Mouse (Mus musculus): ENCODE measurements around the gene Sdha.

The Sdha gene

DNA sequence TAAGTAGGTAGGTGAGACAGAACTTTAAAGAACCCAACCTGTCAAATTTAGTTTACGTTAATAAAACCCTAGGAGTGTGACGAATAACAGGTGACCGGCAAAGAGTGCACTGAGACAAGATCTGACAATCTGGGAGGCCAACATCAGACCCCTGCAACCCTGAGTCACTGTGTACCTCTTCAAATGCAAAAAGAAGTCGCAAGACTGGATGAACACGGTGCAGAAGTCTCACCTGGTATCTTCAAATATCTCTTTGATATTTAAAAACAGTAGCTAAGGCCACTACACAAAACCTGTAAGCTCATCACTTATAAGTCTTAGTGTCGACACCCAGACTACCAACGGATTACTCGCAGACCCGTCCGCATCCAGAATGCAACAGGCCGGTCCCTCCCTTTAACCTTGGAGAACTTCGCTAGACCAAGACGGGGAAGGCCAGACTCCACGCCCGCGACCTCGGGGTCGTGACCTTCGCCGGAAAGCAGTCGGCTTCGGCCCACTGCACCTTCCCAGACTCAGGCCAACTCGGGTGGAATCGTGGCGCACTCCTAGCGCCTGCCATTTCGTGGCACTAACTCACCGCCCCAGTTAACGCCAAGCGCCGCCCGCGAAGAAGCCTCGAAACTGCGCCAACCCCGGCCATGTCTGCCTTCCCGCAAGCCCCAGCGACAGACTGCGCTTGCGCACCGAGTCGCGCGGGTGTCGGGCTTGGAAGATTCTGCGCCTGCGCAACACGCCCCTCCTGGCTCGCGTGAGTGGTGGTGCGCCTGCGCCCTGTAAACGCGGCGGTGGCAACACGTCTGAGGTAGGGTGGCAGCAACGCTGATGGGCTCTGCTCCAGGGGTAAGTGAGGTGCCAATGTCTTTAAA is at the start of gene Sdha, which contains the start of gene Ccdc127:
Gene Sdha (minus strand): TSS at position 715 of the 869 bp plus-strand sequence.
Gene Ccdc127 (plus strand): TSS at position 744 of the 869 bp plus-strand sequence.
- DNase-seq (ENCODE audit: extremely low spot score, low spot score), result peak; percentile 99

DNA sequence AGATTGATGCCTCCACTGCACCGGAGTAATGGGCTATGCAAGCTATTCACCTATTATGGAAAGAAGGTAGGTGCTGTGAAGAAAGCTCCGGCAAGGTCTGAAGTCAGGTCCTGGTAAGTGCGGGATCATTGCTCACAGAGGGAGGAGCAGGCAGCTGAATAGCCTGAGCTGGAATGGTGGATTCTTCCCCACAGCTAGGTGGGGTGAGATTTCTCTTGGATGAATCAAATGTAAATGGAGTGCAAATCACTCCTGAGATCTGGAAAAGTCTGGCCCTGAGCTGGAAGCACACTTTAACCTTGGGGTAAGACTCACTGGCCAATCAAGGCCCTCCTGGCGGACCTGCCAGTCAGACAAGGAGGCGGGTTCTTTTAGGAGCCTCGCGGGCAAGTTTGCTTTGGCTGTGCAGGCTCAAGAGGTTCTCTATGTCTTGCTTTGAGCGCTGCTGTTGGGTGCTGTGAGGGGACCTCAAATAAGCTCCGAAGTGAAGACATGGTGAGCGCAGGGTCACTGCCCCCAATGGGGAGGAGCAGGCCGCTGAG is 49.3 kb upstream of the Sdha start, which contains the start of gene Ftl1-ps1:
Gene Ftl1-ps1 (plus strand): TSS at position 397 of the 542 bp plus-strand sequence.
- peak; percentile 28 for DNase-seq (ENCODE audit: extremely low spot score, low spot score)

DNA sequence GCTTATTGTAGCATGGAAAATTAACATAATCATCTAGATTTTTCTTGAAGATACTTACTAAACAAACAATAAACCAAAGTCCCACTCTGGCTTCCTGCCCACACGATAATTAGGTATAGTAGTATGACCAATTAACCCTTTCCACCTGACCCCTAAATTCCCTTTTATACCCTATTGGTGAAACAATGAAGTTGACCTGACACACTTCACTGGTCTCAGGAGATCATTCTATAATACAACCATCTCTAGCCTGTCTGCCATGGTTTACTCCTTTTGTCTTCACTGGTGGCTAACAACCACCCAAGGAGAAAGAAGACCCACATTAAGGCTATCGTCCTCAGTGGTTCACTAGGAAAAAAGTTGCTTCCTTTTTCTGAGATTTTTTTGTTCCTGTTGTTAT is 41.1 kb upstream of the Sdha start:
- no peak for DNase-seq (ENCODE audit: extremely low spot score, low spot score)

DNA sequence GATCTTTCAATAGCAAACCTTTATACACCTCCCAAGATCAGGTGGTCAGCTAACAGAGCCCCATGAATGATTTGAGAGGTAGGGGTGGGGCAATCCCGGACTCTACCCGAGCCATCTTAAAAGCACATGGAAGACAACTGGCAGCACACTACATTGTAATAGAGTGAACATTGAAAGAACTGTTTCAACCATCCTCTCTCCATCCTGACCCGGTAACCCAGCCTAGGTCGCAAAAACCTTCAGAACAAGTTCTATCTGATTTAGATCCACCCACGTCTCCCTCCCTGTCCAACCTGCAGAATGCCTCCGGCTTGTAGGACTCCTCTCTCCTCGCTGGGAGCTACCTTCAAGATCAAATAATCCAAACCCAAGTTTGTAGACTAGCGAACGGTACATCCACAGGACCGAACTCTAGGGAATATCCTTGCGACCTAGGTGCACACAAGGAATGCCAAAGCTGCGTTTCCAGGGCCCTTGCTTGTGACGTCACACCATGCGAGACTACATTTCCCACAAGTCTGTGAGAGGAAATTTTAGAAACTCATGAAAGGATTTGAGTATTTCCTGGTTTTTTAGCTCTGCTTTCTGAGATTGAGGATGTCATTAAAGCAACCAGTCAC is 40.4 kb upstream of the Sdha start, which contains the start of gene Zfp72:
Gene Zfp72 (minus strand): TSS at position 466 of the 620 bp plus-strand sequence.
- peak; percentile 57 for DNase-seq (ENCODE audit: extremely low spot score, low spot score)

DNA sequence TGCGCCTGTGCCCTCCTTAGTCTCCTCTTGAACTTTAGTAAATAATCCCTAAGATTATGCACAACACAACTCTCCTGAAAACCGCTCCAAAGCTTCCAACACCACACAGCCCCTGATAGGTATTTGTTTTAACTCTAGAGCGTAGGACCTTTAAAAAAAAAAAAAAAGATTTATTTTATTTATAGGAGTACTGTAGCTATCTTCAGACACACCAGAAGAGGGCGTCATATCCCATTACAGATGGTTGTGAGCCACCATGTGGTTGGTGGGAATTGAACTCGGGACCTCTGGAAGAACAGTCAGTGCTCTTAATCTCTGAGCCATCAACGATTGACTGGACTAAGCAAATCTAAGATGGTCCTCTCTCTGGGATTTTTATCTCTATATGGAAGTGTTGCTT is 39.6 kb upstream of the Sdha start:
- no peak for DNase-seq (ENCODE audit: extremely low spot score, low spot score)

DNA sequence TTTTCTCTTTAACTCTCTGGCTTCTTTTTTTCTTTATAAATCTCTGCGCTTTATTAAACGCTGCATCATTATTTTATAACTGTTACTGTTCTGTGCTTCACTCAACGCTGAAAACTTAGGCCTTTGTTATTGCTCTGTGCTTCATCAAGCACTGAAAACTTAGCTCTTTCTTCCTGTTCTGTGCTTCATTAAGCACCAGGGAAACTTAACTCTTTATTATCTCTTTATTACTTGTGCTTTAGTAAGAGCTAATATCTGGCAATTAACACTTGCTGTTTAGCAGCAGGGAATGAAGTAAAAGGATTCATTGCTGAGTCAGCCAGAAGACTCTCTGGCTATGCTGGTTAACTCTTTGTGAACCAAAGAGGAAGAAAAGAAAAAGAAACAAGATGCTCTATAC is 32.2 kb upstream of the Sdha start:
- no peak for DNase-seq (ENCODE audit: extremely low spot score, low spot score)

DNA sequence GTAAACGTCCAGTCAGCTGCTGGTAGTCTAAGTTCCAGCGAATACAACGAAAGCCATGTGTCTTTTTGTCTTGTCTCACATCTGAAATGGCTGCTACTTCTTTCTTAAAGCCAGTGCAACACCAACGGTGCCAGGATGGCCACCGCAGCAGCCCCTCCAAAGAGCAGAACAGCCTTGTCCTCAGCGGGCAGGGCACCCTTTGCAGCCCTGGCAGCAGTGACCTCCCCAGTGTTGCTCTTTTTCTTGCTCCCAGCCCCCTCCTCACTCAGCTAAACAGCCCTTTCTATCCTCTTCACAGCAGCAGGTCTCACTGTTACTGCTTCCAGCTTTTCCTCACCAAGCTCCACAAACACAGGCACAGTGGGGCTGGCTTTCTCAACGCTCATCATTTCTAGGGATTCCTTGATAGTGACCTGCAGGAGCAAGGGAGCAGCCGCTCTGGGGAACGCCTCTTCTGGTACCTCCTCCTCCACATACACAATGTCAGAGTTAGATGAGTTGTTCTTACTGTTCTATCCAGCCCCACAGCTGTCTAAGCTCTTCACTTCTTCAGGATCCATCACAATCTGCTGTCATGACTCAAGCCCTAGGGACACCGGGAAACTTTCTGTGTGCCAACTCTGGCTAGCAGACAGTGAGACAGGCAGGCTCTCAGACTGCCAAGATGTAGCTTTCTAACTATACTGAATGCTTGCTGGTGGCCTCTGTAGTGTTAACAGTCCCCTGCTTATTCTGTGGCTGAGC is 31.6 kb upstream of the Sdha start:
- DNase-seq (ENCODE audit: extremely low spot score, low spot score), result no peak

DNA sequence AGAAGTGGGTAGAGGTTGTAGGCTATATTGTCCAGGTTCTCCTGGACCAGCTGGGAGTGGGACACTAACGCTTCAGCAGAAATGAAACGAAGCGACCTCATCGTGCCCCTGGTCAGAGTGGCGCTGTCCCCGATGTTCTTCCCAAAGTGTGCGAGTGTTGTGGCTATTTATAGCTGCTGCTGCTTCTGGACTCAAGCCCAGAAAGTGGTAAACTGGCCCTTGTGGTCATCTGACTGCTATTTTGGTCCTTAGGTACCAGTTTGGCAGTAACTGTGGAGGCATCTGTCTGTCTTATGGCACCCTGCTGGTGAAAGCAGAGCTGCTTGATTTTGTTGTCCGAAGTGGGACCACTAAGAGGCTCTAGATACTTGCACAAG is 13.8 kb upstream of the Sdha start, which contains the start of gene Lrrc14b:
Gene Lrrc14b (minus strand): TSS at position 147 of the 377 bp plus-strand sequence.
- DNase-seq (ENCODE audit: extremely low spot score, low spot score), result no peak

DNA sequence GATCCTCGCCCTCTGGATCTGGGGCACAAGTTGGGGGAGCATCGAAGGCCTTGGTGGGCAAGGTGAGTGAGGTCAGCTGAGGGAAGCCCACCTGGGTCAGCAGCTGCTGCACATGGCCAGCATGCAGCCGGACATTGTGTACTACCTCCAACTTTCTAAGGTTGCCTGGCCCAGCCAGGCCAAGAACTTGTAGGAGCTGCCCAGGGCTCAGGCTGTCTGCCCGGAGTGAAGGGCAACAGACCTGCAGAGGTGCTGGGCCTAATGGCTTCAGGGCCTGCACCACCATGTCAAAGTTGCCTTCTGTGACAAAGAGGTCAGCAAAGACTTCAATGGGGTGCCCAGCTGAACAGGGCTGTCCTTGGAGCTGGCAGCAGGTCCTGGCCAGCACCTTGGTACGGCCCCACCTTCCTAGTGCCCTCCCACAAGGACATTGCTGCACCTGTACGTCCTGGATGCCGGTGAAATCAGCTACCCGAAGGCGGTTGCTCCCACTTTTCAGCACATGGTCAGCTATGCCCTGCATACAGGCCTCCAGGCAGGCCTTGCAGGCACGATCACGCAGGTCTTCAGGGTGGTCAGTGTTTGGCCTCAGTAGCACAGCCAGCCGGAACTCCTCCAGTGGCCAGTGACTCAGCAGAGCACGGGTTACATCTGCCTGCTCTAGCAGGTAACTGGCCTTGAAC is 13.2 kb upstream of the Sdha start:
- DNase-seq (ENCODE audit: extremely low spot score, low spot score), result no peak

DNA sequence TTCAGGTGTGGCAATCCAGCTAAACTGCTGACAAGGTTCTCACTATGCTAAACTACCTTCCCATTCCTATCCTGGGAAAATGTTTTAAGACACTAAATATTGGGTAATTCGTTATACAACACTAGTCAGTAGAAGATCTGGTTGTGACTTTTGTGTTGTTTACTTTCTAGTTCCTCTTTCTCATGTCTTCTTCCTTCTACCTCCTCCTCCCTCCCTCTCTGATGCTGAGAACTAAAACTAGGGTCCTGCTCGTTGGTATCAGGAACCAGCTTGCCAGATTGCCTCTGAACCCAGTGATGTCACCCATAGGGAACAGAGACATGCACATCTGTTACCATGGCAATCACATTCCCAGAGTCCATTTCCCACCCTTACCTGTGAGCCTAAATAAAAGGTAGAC is 12.1 kb upstream of the Sdha start:
- no peak for DNase-seq (ENCODE audit: extremely low spot score, low spot score)

DNA sequence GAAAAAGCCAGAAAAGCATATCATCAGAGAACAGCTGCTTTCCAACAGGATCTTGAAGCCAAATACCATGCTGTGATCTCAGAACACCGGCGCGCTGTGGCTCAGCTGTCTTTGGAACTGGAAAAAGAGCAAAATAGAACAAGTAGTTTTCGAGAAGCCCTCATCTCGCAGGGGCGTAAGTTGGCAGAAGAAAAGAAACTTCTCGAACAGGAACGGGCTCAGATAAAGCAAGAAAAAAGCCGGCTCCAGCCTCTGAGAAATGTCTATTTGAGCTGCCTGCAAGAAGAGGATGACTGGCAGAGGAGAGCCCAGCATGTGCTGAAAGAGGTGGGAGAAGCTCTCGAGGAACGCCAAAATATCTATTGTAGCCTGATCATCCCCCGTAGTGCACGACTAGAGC is 6.4 kb upstream of the Sdha start:
- DNase-seq (ENCODE audit: extremely low spot score, low spot score), result no peak

DNA sequence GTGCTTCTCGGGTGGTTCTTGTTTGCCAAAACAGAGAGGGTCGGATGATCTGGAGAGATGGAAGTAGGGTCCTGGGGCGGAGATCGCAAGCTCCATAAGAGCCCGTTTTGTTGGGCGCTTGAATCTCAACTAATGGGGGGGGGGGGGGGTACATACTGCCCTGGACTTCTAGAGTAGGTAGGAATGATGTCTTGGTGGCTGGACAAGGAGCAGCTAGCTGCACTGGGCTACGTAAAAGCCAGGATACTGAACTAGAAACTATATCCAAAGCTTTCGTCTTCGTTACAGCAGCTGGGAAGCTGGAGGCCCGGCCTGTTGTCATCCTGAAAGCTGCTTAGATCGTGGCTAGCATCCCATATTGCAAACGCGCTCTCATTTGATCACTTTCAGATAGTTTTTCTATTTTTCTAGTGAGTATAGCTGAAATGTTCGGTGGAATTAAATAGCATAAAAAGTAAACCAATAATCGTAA is 391 bp upstream of the Sdha start:
- no peak for DNase-seq (ENCODE audit: extremely low spot score, low spot score)

DNA sequence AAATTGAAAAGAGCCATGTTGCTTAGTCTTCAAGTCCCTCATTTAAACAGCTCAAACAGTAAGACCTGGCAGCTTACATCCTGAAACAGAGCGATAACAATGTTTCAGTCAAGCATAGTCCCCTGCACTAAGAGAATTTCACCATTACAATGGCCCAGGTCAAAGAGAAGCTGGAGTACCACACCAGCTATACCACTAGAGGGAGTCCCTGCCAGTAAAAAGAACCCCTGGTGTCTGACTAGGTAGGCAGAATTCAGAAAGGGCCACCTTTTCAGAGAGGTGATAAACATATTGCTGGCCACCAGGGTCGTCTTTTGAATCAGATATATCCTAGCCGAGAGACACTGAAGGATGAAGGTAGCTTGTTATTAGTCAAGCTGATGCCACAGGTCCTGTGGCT is 9.0 kb downstream of the Sdha start:
- DNase-seq (ENCODE audit: extremely low spot score, low spot score), result no peak

DNA sequence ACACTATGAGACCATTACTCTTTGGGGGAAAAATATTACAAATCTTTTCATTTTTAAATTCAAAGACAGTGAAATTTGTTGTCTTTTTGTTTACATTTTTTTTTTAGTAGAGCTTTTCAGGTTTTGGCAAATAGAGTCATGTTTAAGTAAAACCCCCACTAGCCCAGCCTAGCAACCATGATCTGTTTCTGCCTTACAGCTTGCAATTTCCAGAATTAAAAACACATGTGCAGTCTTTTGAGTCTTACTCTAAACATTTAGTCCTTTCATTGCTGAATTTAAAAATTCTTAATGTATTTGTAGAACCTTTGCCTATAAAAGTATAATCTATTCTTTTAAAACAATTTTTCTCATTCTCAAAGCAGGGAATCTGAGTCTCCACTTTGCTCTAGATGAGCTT is 20.8 kb downstream of the Sdha start:
- no peak for DNase-seq (ENCODE audit: extremely low spot score, low spot score)

DNA sequence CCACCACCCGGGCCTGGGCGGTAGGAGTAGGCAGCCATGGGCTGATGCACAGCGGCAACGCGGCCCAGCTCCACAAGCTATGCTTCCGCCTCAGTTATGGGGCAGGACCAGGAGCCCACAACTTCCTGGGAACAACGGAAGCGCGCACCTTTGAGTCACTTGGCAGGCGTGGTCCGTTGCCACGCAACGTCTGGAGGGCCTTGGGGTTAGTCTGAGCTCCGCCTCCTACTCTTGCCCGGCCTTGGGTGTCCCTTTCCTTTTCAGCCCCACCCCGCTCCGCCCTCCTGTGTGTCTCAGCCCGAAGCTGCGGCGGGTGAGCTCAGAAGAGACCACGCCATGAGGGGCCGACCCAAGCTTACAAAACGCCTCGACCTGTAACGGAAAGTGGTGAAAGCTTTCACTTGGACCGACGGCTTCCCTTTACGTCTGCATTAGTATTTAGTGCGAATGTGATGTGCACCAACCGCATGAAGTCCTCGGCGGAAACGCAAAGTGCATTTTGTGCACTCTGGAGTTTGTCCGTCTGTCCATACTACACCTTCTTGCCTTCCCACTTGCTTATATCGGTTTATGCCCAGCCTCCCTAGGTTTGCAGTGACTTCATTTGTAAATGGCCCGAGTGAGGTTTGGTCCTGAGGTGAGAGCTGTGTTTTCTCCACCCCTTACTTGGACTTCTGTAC is 32.8 kb downstream of the Sdha start, which contains the start of gene Pdcd6:
Gene Pdcd6 (minus strand): TSS at position 411 of the 680 bp plus-strand sequence.
- peak; percentile 89 for DNase-seq (ENCODE audit: extremely low spot score, low spot score)

DNA sequence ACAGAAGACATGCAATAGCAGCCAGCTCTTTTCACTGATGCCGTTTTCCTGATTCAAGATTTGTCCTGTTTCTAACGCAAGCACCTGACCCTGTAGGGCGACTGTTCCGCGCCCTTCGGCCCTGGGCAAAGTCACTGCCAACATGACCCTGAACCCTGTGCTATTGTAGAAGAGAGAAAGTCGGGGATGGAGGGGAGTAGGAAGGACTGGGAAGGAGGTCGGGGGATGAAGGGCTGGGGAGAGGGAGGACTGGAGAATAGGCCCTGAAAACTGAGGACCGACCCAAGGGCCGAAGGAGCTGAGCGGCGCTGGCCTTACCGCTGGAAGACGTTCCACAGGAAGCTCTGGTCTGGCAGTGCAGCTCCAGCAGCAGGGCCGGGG is 33.3 kb downstream of the Sdha start:
- no peak for DNase-seq (ENCODE audit: extremely low spot score, low spot score)

DNA sequence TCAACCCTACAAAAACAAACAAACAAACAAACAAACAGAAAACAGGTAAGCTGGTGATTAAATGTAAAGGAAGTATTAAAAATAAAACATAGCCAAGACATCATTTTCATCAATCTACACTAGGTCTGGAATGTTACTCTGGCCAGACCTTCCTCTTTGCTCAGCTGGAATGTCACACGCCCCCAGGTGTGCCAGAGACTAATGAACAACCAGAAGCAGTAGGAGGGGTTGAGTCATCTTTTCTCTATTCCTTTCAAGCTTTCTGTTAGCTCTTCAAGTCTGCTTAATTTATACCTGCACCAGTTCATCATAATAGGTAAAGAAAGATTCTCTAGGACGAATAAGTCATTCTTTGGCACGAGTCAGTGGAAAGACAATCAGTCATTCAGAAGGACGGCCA is 33.7 kb downstream of the Sdha start:
- no peak for DNase-seq (ENCODE audit: extremely low spot score, low spot score)

DNA sequence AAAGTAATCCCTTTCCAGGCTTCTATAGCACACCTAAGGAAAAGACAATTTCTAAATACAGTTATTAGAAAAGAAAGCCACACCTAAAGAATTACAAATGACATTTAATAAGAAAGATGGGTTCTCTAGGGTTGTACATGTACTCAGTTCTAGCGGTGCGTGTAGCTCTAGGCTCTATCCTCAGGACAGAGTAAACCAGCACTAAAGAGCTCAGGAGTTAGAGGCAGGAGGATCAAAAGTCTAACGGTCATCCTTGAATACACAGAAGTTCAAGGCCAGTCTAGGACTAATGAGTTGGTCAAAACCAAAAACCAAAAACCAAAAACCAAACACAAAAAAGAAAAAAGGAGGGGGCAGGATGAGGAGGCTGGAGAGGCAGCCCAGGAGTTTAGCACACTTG is 35.5 kb downstream of the Sdha start:
- DNase-seq (ENCODE audit: extremely low spot score, low spot score), result no peak

DNA sequence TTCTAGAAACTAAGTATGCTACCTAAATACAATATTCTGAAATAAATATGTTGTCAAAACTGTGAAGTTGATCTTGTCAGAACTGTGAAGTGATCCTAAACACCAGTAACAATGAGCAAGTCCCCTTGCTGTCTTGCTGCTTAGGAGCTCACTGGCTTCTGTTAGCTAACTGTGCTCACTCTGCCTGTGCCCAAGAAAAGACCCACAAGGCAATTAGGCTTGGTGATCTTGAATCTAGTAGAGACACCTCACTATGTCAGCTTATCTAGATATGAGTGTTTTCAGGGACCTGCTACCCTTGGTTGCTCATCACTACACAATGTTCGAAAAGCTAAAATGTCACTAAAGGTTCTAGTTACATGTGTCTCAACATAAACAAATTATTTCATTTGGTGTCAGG is 44.3 kb downstream of the Sdha start:
- no peak for DNase-seq (ENCODE audit: extremely low spot score, low spot score)

DNA sequence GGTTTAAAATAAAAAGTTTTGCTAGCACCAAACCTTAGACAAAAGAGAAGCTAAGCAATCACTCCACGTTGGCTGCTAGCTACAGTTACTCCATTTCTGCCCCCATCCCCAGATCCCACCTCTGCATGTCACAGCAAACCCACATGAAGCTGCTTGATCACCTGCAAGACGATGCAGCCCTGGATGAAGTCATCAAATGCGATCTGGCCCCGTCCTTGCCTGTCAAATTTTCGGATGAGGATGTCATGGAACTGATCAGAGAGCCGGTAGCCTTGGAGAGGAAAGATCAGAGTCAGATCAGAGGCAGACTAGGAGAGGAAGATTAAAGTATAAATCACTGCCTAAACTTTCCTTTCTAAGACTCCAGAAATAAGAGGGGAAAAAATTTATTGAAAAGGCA is 44.7 kb downstream of the Sdha start:
- no peak for DNase-seq (ENCODE audit: extremely low spot score, low spot score)

Measured in neural tube, embryonic 10.5 days (tissue).